Mouse (Mus musculus) neural tube, embryonic 11.5 days (tissue): ENCODE measurements around the gene Spns2. TPM values are rescaled to one million over a fixed set of nuclear protein-coding genes. Genes with fewer than 3 reads are reported as not detected.

Experiments used
- ATAC-seq: fragments of 200-750 bp; cut with Nextera tagmentation; 2 replicates; pipeline ENCODE4 v1.8.0; 2017; ENCODE audit warnings: moderate number of reproducible peaks, mild to moderate bottlenecking, moderate TSS enrichment, moderate library complexity; ENCODE audit not compliant: insufficient read depth, low FRiP score, low TSS enrichment
- DNase-seq: peaks from one replicate; pipeline ENCODE4 v3.0.0-alpha.2; 2015; ENCODE audit warnings: low spot score
- H3K27ac ChIP-seq: fragments of 300-500 bp; sonication (generic); 2 replicates; pipeline ENCODE4 v1.5.1; 2014; ENCODE audit warnings: low read depth, mild to moderate bottlenecking, low read length
- H3K27me3 ChIP-seq: fragments of 300-500 bp; sonication (generic); 2 replicates; pipeline ENCODE4 v1.6.1; 2014; ENCODE audit warnings: mild to moderate bottlenecking, low read length, mixed read lengths; ENCODE audit not compliant: control insufficient read depth, insufficient read depth
- H3K36me3 ChIP-seq: fragments of 300-500 bp; sonication (generic); 2 replicates; pipeline ENCODE4 v1.6.1; 2014; ENCODE audit warnings: mild to moderate bottlenecking, low read length, moderate library complexity, mixed read lengths; ENCODE audit not compliant: control insufficient read depth, insufficient read depth
- H3K4me1 ChIP-seq: fragments of 300-500 bp; sonication (generic); 2 replicates; pipeline ENCODE4 v1.6.1; 2014; ENCODE audit warnings: low read length, mixed read lengths; ENCODE audit not compliant: control insufficient read depth, insufficient read depth
- H3K4me2 ChIP-seq: fragments of 300-500 bp; sonication (generic); 2 replicates; pipeline ENCODE4 v1.6.1; 2014; ENCODE audit warnings: low read depth, mild to moderate bottlenecking, moderate library complexity
- H3K4me3 ChIP-seq: fragments of 300-500 bp; sonication (generic); 2 replicates; pipeline ENCODE4 v1.5.1; 2014; ENCODE audit warnings: low read depth, low read length
- H3K9ac ChIP-seq: fragments of 300-500 bp; sonication (generic); 2 replicates; pipeline ENCODE4 v1.6.1; 2014; ENCODE audit warnings: mild to moderate bottlenecking, low read length
- H3K9me3 ChIP-seq: fragments of 300-500 bp; sonication (generic); 2 replicates; pipeline ENCODE4 v1.6.1; 2016; ENCODE audit warnings: low read length; ENCODE audit not compliant: control insufficient read depth
- WGBS: fragments of 180-500 bp; shearing (Covaris S2); extraction: QIAGEN DNeasy Blood & Tissue Kit; methylation state at CpG from one replicate; pipeline ENCODE4 v1.1.7; 2014; 5-methylcytosine and 5-hydroxymethylcytosine counted together
- polyA plus RNA-seq: library from polyadenylated mRNA; unstranded; fragments of >200 nt; fragmentation: Nextera tagmentation; extraction: Ambion mirVana; gene quantifications from 2 replicates; pipeline ENCODE4 v1.2.1, GENCODE M21; 2014

The Spns2 gene
- polyA plus RNA-seq, 1 experiment from 2014 or later, result 7.1 TPM

GRCm38 (mm10) chr11:72411093-72411921, 78.4 kb downstream of the Spns2 start, which contains the start of gene Smtnl2:
TSS of gene Smtnl2 (minus strand) at chr11:72411713.
- ATAC-seq, result peak; percentile 90
- peaks cover 11% of the 10 kb centered on the region for H3K4me1 ChIP-seq
- no peaks in the 10 kb centered on the region for H3K9me3 ChIP-seq
- H3K27ac ChIP-seq, result no peak within 1 kb of the TSS
- H3K27me3 ChIP-seq, result 0 out of 2 replicates have a peak, but pooled peaks cover 2% of the 10 kb centered on the region
- WGBS, result under 1% methylated on average over 85 of the region's 86 CpGs
- H3K9ac ChIP-seq, result peak within 1 kb of the TSS; percentile 58
- H3K4me3 ChIP-seq, result peak within 1 kb of the TSS; percentile 59
- peak; percentile 82 for DNase-seq
- no peaks in the 10 kb centered on the region for H3K36me3 ChIP-seq
- H3K4me2 ChIP-seq, result peak within 1 kb of the TSS; percentile 99

DNA sequence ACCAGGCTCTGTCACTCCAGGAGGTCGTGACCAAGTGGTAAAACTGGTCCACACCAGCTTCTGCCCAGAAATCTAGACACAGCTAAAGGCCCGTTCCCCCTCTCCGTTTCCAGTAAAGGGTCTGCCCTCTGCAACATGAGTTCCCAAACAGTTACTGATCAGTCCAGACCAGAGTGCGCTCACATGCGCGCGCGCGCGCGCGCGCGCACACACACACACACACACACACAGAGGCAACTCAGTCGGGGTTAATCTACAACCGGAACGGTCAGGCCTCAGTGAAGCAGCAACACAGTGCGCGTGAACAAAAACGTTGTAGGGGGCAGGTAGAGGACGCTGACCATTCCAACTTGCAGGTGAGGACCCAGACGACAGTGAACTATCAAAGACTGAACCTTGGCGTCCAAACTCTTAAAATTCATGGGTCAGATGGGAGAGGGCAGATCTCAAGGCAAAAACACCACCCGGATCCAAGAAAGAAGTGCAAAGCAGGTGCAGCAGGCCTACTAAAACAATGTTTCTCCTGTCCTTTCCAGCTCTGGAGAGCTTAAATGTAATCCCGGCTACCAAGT, 79.1 kb downstream of the Spns2 start:
- Histone ChIP-seq H3K36me3 (no peaks in the 10 kb centered on the region), H3K9ac (peak overlapping the region; percentile 58), H3K4me3 (peak overlapping the region; percentile 59), H3K9me3 (no peaks in the 10 kb centered on the region), H3K4me2 (peak overlapping the region; percentile 99), H3K27me3 (0 out of 2 replicates have a peak, but pooled peaks cover 2% of the 10 kb centered on the region), H3K4me1 (peaks cover 11% of the 10 kb centered on the region), H3K27ac (no peak overlapping the region)
- DNase-seq (peak; percentile 29), ATAC-seq (no peak)
- under 1% methylated on average over 25 of the region's 25 CpGs for WGBS

DNA sequence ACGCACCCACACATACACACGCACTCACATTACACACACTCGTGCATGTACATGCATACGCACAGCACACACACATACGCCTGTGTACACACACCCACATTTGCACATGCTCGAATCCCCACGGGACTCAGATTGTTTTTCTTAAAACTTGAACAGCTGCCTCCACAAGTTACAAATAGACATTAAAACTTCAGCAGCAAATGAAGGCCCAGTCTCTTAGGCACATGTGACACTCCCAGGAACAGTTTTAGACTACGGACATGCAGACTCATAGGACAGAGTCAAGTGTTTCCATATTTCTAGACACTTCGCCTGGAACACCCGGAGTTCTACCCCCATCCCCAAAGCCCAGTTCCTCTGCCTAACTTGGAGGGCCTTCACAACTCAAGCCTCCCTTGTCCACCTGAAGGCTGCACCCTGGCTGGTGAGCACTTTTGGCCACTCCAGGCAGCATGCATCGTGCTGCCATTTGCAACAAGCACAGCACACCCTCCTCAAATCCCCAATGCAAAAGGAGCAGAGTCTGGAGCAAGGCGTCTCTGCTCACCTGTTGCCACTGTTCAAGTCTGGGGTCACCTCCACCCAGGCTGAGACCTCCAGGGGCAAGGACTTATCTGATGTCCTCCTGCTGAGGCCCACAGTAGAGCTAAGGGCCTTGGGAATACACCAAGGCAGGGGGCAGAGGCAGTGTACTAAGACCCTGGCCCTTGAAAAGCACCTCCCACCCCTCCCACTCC, 79.9 kb downstream of the Spns2 start:
- Histone ChIP-seq H3K36me3 (no peaks in the 10 kb centered on the region), H3K27me3 (0 out of 2 replicates have a peak, but pooled peaks cover 2% of the 10 kb centered on the region), H3K4me1 (peaks cover 11% of the 10 kb centered on the region), H3K9ac (no peak overlapping the region), H3K27ac (no peak overlapping the region), H3K4me3 (0 out of 2 replicates have a peak overlapping the region, but pooled peaks have one; percentile 10), H3K9me3 (no peaks in the 10 kb centered on the region), H3K4me2 (peak overlapping the region; percentile 12; the same call in 1 of the 2 replicates)
- no peak for ATAC-seq
- peak; percentile 8 for DNase-seq
- 53% methylated on average over 12 of the region's 12 CpGs for WGBS

DNA sequence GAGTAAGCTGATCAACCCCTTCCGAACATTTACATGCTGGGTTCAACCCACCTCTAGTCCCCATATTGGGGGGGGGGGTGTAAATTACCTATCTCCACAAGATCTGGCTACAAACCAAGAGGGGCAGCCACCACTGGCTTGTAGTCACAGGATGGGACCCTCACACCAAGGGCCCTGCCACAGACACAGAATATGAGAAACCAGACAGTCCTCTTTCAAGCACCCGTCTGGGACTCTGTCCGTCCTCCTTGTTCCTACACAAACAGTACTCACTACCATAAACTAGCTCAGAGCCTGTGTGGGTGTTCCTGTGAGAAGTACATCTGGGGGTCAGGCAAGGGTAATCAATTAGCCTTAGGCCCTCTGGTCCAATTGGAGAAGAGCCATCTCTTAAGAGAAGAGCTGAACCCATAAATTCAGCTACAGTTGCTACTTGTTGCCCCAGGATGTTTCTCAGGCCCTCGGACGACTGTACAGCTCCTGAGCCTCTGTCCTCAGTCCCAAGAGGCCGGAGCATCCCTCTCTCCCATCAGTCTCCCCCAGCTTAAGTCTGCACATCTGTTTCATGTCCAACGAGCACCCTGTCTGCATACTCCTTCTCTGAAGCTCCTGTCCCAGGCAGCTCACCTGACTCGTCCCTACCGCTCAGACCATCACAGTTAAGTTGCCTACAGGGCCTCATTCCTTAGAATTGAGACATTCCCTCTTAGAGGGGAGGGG, 81.1 kb downstream of the Spns2 start:
- Histone ChIP-seq H3K9me3 (no peaks in the 10 kb centered on the region), H3K27me3 (0 out of 2 replicates have a peak, but pooled peaks cover 2% of the 10 kb centered on the region), H3K4me1 (peaks cover 11% of the 10 kb centered on the region), H3K4me2 (no peak overlapping the region), H3K9ac (no peak overlapping the region), H3K36me3 (no peaks in the 10 kb centered on the region), H3K4me3 (no peak overlapping the region), H3K27ac (no peak overlapping the region)
- no peak for ATAC-seq
- 22% methylated on average over 9 of the region's 9 CpGs for WGBS
- DNase-seq, result no peak

- DNase-seq (peak; percentile 4), ATAC-seq (no peak)
- 13% methylated on average over 7 of the region's 7 CpGs for WGBS
- H3K4me2 ChIP-seq, result 0 out of 2 replicates have a peak overlapping the region, but pooled peaks have one; percentile 7
- no peaks in the 10 kb centered on the region for H3K9me3 ChIP-seq
- no peak overlapping the region for H3K4me3 ChIP-seq
- H3K4me1 ChIP-seq, result peaks cover 11% of the 10 kb centered on the region
- H3K27me3 ChIP-seq, result 0 out of 2 replicates have a peak, but pooled peaks cover 2% of the 10 kb centered on the region
- H3K27ac ChIP-seq, result no peak overlapping the region
- no peaks in the 10 kb centered on the region for H3K36me3 ChIP-seq
- H3K9ac ChIP-seq, result no peak overlapping the region
These were observed 82.1 kb downstream of the Spns2 start for GRCm38 (mm10) chr11:72407574-72407973.

DNA sequence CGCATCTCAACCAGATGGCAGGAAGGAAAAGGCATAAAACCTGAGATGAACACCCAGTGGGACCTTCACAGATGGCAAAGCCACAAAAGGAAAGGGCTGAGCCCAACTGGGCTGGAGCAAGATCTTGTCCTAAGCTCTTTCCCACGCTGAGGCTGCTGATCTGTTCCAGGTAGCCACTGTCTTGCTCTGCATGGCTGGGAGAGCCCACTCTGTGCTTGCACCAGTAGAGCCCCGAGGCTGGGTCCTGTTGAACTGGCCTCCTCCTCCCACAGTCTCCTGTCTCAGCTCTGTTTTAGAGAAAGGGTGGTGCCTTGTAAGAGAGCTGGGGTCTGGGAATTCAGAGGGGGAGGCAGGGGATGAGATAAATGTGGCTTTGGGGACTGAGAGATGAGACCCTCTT, 82.6 kb downstream of the Spns2 start:
- ATAC-seq (no peak), DNase-seq (no peak)
- 0 out of 2 replicates have a peak, but pooled peaks cover 2% of the 10 kb centered on the region for H3K27me3 ChIP-seq
- H3K27ac ChIP-seq, result no peak overlapping the region
- peaks cover 11% of the 10 kb centered on the region for H3K4me1 ChIP-seq
- 12% methylated on average over 3 of the region's 3 CpGs for WGBS
- H3K9ac ChIP-seq, result no peak overlapping the region
- H3K4me3 ChIP-seq, result no peak overlapping the region
- H3K4me2 ChIP-seq, result no peak overlapping the region
- no peaks in the 10 kb centered on the region for H3K36me3 ChIP-seq
- no peaks in the 10 kb centered on the region for H3K9me3 ChIP-seq

DNA sequence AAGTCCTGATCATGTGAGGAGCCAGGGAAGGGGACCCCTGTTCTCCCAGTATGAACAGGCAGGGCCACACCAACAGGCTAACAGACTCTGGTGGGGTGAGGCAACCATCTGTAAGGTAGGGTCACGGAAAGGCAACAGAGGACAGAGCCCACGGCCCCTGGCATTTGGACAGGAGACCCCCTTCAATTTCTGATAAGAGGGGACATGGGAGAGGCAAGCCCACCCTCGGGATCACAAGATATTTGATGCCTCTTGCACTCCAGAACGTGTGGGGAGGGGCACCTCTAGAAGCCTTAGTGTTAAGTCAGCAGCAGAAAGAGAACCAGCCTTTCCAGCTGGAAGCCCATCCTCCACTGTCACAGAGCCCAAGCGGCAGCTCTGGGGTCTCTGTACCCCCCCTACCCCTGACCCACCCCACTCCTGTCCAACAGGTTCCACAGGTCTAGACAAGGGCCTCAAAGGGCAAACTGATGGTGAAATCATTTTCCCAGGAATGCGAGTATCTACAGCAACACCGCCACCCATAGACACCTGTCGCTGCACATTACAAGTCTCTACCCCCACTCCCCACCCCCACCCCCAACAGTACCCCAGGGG, 83.5 kb downstream of the Spns2 start:
- DNase-seq (no peak), ATAC-seq (no peak)
- no peaks in the 10 kb centered on the region for H3K36me3 ChIP-seq
- peaks cover 11% of the 10 kb centered on the region for H3K4me1 ChIP-seq
- H3K4me3 ChIP-seq, result no peak overlapping the region
- no peak overlapping the region for H3K4me2 ChIP-seq
- WGBS, result 55% methylated on average over 8 of the region's 8 CpGs
- H3K27me3 ChIP-seq, result 0 out of 2 replicates have a peak, but pooled peaks cover 2% of the 10 kb centered on the region
- H3K27ac ChIP-seq, result no peak overlapping the region
- H3K9ac ChIP-seq, result no peak overlapping the region
- no peaks in the 10 kb centered on the region for H3K9me3 ChIP-seq

- DNase-seq, result no peak
- H3K27ac ChIP-seq, result no peak overlapping the region
- H3K4me2 ChIP-seq, result no peak overlapping the region
- 0 out of 2 replicates have a peak, but pooled peaks cover 2% of the 10 kb centered on the region for H3K27me3 ChIP-seq
- no peak overlapping the region for H3K9ac ChIP-seq
- H3K4me1 ChIP-seq, result peaks cover 10% of the 10 kb centered on the region
- H3K36me3 ChIP-seq, result no peaks in the 10 kb centered on the region
- no peak overlapping the region for H3K4me3 ChIP-seq
- ATAC-seq, result no peak
- 72% methylated on average over 4 of the region's 4 CpGs for WGBS
- H3K9me3 ChIP-seq, result no peaks in the 10 kb centered on the region
These were observed 84.2 kb downstream of the Spns2 start for GRCm38 (mm10) chr11:72405532-72405931.
